Mouse (Mus musculus): ENCODE results near the gene Etv6.

Gene Etv6

DNA sequence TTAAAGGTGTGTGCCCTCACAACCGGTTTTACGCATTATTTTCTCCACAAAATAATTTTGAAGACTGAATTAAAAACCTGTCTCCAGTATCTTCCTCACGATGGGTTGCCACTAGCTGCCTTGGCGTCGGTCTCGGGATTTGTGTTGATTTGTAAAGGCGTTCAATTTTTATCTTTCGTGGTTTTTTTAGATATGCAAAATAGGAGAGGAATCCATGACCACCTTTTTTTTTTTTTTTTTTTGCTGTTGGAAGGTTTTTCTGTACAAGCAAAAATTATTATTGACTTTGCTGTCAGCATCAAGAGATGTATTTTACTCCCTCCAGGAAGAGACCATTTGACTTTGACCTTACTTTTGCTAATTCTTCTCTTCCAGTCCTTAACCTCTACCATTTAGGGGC is 77.3 kb downstream of the Etv6 start:
- DNase-seq (ENCODE audit: low spot score): no peak

GRCm38 (mm10) chr6:134113168-134113567 is 77.7 kb downstream of the Etv6 start:
- DNase-seq (ENCODE audit: low spot score): no peak

- no peak for DNase-seq (ENCODE audit: low spot score)
These were observed 79.9 kb downstream of the Etv6 start for GRCm38 (mm10) chr6:134115219-134115968.

GRCm38 (mm10) chr6:134117380-134117938 is 82.0 kb downstream of the Etv6 start:
- DNase-seq (ENCODE audit: low spot score): no peak

- DNase-seq (ENCODE audit: low spot score): no peak
These were observed 83.0 kb downstream of the Etv6 start for GRCm38 (mm10) chr6:134118506-134118905.

DNA sequence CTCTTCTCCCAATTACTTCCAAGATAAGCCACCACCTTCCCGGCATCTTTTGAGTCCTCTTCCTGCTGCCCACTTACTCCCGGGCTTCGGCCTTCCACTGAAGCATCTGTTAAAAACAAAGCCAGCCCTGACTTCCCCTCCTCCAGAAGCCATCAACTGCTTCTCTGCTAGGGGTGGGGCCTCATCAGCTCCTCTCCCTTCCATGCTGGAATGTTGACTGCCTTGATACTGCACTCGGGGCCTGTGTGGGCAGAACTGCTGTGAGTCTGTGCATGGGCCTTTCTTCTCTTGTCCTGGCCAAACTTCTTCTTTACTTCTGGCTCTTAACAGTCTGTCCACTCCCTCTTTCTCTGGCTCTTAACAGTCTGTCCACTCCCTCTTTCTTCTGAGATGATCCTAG is 83.6 kb downstream of the Etv6 start:
- DNase-seq (ENCODE audit: low spot score): no peak

- no peak for DNase-seq (ENCODE audit: low spot score)
These were observed 84.7 kb downstream of the Etv6 start for GRCm38 (mm10) chr6:134120227-134120626.

DNA sequence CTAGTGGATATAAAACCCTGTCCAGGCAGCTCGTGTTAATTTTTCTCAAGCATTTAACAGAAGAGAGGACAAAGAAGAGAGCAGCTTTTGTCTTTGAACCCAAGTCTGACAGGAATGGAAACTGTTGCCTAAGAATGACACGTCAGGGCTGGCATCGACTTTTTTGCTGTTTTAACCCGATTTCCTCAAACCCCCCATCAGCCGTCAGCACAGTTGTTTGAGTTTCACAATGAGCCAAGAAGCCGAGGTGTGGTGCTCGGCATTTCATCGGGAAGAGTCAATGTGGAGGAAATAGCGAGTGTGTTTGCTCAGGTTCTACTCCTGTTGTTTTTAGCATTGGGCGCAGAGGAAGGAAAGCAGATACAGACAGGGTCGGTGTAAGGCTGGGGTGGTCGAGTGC is 85.2 kb downstream of the Etv6 start:
- no peak for DNase-seq (ENCODE audit: low spot score)

- DNase-seq (ENCODE audit: low spot score): no peak
These were observed 87.4 kb downstream of the Etv6 start for GRCm38 (mm10) chr6:134122945-134123344.

DNA sequence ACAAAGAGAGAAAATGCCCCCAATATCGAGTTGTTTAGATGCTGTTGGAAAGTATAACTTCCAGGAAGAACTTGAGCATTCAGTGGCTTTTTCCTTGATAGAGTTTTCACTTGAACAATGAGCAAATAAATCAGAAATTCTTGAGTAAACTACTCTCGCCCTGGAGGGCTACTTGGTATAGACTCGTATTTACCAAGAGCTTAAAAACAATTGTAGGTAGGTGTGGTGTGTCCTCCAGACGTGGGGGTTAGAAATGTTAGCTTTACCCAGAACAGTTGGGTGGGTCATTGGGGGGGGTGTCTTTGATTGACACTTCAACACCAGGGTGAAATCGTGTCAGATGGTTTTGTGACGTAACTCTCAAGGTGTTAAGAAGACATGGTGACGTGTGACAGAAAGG is 88.0 kb downstream of the Etv6 start:
- DNase-seq (ENCODE audit: low spot score): no peak

DNA sequence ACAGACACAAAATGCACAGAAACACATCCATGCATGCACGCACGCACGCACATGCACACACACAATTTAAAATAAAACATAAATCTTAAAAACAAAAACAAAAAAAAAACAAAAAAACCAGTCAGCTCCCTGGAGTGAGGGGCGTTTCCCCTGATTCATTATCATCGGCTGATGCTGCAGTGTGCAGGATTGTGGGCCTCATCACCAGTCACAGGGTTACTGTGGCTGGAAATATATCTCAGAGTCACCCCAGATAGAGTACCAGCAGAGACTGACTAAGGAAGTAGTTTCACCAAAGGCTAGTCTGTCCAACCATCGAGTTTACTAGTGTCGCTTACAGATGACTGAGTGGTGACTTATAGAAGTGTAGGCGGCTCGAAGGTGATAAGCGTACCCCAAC is 88.8 kb downstream of the Etv6 start:
- no peak for DNase-seq (ENCODE audit: low spot score)

DNA sequence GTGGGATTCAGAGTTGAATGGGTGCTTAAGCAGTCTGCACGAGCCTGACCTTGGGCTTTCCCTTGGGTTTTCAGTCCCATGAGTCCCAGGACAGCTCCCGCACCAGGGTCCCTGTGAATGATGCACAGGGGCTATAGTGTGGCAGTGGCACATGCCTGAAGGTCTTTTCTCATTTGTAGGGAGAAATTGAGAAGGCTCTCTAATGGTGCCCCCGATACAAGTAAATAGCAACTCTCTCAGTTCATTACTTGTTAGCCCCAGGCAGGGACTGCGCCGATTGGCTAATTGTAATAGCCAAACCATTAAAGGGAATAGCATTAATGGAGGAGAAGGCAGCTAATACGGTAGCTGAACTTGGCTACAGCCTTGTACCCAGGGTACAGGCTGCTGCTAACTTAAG is 92.5 kb downstream of the Etv6 start:
- no peak for DNase-seq (ENCODE audit: low spot score)

GRCm38 (mm10) chr6:134128594-134128993 is 93.1 kb downstream of the Etv6 start:
- no peak for DNase-seq (ENCODE audit: low spot score)

- no peak for DNase-seq (ENCODE audit: low spot score)
These were observed 94.3 kb downstream of the Etv6 start for GRCm38 (mm10) chr6:134129848-134130247.

- no peak for DNase-seq (ENCODE audit: low spot score)
These were observed 95.3 kb downstream of the Etv6 start for GRCm38 (mm10) chr6:134130816-134131215.

- no peak for DNase-seq (ENCODE audit: low spot score)
These were observed 96.1 kb downstream of the Etv6 start for GRCm38 (mm10) chr6:134131601-134132000.

GRCm38 (mm10) chr6:134133756-134134155 is 98.3 kb downstream of the Etv6 start:
- no peak for DNase-seq (ENCODE audit: low spot score)

DNA sequence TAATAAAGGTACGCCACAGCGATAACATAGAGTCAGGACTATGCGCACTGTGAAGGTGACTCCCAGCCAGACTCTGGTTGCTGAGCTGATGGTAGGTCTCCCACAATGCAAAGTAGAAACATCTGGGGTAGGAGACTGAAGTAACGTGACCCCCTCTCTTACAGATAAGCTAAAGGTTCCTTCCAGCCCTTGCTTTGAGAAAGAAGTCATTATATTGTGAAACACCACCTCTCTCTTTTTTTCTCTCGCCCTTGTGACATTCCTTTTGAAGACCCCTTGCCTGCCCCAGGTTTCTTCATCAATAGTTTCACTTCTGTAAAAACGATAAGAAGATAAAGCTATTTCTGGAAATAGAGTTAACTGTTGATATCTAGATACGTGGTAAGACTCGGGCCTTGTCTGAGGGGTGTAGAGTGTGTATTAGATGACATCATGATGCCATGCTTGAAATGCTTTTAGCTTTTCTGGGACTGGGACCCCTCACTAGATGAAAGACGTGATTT is 99.4 kb downstream of the Etv6 start:
- DNase-seq (ENCODE audit: low spot score): no peak

DNA sequence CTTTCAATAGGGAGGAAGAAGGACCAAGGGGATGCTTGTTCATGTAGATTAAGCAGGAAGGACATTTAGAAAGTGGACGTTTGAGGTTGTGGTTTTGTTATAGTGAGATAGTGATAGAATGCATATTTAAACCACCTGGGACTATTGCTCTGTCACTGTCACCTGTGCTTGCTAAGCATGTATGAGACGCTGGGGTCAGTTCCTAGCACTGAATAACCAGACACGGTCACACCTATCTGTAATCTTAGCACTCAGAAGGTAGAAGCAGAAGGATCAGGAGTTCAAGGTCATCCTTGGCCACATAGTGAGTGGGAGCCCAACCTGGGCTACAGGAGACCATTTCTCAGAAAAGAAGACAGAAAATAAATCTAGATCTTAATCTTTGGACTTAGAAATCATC is 100.8 kb downstream of the Etv6 start:
- DNase-seq (ENCODE audit: low spot score): no peak

DNA sequence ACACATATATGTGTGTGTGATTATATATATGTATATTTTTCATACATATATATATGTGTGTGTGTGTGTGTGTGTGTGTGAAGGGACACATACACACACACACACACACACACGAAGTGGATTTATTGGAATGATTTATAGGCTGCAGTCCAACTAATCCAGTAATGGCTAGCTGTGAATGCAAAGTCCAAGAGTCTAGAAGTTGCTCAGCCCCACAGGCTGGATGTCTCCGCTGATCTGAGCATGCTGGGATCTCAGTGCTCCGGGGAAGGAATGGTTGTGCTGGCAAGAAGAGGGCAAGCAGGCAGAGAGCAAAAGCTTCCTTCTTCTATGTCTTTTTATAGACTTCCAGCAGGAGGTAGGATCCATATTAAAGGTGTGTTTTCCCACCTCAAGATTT is 103.9 kb downstream of the Etv6 start:
- DNase-seq (ENCODE audit: low spot score): no peak

GRCm38 (mm10) chr6:134140718-134141615 is 105.5 kb downstream of the Etv6 start:
- no peak for DNase-seq (ENCODE audit: low spot score)

DNA sequence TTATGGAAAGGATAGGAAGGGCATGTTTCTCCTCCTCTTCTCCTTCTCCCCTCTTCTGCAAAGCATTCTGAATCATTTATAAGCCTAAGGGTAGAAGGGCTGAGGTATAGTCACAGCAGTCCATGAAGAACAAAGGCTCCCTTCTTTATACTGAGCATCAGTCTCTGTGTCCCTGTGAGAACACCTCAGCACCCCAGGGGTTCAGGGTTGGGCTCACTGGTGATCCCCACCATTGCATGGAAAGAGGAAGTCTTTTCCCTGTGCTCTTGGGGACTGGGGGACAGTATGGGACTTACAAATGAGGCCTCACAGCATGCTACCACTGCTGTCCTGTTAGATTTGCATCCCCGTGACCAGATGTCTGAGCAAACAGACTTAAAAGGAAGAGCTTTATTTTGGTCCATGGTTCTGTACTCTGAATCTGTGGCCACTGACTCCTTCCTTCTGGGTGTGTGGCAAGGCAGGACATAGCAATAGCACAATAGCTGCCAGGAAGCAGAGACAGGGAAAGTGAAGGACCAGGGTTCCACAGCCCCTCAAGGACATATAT is 106.2 kb downstream of the Etv6 start:
- no peak for DNase-seq (ENCODE audit: low spot score)

GRCm38 (mm10) chr6:134142700-134143099 is 107.2 kb downstream of the Etv6 start:
- no peak for DNase-seq (ENCODE audit: low spot score)

Measured in layer of hippocampus, adult 9-10 months (tissue).